Mouse (Mus musculus) retina, postnatal 7 days (tissue): ENCODE data around the gene Cacna2d2.

Experiments
- DNase-seq: peaks from one replicate; pipeline ENCODE4 v3.0.0-alpha.2; 2012; ENCODE audit warnings: low read depth, low spot score

Cacna2d2 gene

DNA sequence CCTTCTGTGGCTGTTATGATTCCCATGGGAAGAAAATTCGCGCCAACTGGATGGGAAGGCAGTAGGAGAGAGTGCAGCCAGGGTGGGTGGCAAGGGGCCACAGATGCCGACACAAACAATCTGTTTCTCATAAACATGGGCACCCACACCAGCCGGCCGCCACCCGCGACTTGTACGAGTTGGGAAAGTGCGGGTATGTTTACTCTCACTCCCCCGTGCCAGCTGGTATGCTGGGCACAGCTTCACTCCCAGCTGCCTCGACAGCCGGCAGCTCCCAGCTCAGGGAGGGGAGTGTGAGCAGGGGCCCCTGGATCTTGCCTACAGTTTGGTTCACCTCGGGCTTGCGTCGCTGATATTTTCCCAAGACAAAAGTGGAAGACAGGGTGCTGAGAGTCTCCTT, 57.3 kb downstream of the Cacna2d2 start:
- no peak for DNase-seq

DNA sequence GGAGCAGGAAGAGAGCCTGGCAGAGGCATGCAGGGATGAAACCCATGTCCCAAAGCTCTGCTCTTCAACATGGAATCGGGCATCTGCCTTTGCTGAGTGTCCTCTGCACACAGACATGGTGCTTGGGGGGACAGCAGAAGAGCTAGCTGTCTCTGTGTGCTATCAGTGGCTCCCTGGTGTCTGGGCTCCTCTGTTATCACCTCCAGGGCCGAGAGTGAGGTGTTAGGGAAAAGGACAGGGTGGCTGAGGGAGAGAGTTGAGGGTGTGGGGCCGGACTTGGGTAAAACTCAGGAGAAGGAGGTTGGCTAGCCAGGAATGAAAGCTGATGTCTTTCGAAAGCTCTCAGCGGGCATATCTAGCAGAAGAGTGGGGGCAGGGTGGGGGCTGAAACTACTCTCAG, 63.5 kb downstream of the Cacna2d2 start:
- no peak for DNase-seq

DNA sequence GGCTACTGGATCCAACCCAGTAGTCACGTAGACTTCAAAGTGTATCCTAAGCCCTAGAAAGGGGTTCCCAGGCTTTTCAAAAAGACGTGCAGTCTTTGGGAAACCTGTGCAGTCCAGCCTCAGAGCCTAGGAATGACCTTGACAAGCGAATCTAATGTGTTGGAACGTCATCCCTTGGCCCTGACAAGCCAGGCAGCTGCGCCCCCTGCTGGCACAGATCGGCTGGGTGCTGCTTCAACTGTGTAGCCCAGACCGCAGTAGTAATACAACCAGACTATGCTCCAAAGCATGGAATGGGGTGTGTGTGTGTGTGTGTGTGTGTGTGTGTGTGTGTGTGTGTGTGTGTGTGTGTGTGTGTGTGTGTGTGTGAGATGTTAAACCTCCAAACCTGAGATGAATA, 64.1 kb downstream of the Cacna2d2 start:
- DNase-seq = peak; percentile 70

DNA sequence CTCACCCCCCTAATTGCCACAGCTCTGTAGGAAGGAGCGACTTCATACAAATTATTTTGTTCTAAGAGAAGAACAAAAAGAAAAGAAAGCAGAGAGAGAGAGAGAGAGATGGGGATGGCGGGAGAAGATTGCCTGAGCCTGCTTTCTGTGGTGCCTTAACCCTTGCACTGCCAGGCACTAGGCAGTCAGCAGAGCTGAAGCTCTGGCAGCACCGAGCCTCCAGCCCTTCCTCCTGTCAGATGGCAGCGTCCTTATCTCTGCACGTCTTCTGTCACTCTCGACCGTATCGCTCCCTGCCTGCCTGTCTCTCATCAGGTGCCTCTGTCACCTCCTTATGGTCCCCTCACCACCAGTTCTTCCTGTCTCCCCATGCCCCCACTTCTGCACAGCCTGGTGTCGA, 64.7 kb downstream of the Cacna2d2 start:
- DNase-seq = no peak

DNA sequence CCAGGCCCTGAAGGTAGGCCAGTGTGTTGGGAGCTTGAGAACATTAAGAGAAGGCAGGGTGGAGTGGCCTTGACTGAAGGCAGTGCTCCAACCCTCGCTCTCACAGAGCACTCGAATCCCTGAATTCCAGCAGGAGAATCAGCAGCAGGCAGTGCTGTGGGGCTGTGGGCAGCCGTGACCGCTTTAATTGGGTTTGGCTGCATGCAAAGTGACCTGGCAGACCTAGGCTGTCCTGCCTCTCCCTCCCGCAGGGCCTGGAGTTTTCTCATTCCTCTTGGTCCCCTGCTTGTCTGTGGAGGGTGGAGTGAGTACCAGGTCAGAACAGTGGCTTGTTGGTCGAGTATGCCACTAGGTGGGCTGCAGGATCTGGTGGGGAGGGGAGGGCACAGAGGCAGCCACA, 66.2 kb downstream of the Cacna2d2 start:
- no peak for DNase-seq

GRCm38 (mm10) chr9:107469213-107469795, 69.9 kb downstream of the Cacna2d2 start:
- no peak for DNase-seq

DNA sequence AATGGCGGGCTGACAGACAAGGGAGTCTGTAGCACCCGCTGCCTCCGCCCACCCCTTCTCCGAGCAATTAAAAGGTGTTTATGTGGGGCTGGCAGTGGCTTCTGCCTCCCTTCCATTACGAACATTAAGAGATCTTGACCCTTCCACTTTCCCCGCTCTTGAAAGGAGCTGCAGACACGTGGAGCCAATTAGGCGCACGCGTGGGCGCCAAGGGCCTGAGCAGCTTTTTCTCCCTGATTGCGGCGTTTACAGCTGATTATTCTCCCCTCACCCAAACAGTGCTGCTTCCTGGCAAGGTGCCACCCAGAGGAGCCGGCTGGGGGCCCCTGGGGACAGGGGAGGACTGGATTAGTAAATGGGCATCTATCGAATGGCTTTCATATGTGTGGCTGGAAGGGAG, 71.0 kb downstream of the Cacna2d2 start:
- DNase-seq = no peak

DNA sequence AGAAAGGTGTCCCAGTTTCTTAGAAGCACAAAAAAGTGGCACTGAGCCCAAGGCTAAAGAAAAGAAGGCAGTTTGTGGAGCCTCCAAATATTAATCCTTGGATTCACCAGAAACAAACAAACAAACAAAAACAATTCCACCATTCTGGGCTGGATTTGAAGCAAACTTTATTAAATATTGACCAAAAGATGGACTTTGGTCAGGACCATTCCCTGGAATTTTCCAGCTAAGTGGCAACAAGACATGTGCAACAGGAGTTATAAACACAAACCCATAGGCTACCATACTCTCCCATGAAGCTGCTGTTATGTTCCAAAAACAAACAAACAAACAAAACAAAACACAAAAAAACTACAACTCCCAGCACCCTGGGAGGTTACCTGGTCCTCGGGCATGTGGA, 74.6 kb downstream of the Cacna2d2 start:
- no peak for DNase-seq

GRCm38 (mm10) chr9:107478979-107479378, 79.6 kb downstream of the Cacna2d2 start:
- DNase-seq = no peak

DNA sequence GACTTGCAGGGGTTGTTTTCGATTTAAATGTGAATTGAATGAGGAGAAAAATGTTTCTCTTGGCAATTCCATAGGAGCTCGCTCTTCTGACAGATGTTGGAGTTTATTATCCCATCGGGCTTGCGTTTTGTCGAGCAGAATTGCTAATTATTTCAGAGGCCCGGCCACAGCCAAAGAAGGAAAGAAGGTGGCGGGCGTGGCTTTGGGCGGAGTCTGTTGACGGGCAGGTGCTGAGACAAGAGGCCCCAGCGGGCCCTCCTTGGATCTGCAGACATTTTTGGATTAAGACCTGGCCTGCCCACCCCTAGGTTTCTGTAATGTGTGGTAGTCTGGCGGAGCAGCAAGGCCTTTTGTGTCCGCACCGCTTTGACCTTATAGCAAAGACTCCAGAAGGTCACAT, 80.2 kb downstream of the Cacna2d2 start:
- no peak for DNase-seq

GRCm38 (mm10) chr9:107480477-107481069, 81.2 kb downstream of the Cacna2d2 start:
- no peak for DNase-seq

GRCm38 (mm10) chr9:107481340-107481739, 81.9 kb downstream of the Cacna2d2 start:
- no peak for DNase-seq

DNA sequence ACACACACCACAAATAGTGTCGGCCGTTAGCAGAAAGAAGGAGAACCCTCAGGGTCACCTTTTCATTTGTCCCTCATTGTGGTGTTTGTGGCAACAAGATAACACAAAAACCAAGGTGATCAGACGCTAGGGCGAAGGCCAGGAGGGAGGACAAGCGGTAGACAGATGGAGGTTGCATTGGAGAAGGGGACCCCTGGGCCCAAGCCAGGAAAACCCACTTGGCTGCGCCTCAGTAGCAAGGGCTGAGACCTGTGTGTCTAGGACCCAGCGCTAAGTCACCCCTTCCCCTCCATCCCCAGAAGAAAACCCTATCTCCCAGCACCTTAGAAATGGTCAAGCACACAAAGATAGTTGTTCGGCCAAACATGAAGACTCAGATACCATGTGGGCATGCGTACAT, 82.6 kb downstream of the Cacna2d2 start:
- no peak for DNase-seq

DNA sequence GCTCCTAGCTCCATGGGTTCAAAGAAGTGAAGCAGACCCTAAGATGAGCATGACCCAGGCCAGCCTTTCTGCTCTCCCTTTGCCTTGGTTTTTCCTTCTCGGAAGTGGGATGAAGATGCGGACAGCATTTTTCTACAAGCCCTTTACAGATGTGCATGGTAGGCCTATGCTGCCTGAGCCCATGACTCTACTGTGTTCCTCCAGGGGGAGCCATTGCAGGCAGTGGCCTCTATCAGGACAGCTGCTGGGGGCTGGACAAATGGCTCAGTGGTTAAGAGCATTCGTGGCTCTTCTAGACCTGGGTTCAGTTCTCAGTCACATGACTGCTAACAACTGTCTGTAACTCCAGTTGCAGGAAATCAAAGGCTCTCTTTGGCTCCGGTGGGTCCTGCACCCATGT, 83.4 kb downstream of the Cacna2d2 start:
- no peak for DNase-seq

- DNase-seq = no peak
Measured at GRCm38 (mm10) chr9:107483714-107484113, 84.3 kb downstream of the Cacna2d2 start.

DNA sequence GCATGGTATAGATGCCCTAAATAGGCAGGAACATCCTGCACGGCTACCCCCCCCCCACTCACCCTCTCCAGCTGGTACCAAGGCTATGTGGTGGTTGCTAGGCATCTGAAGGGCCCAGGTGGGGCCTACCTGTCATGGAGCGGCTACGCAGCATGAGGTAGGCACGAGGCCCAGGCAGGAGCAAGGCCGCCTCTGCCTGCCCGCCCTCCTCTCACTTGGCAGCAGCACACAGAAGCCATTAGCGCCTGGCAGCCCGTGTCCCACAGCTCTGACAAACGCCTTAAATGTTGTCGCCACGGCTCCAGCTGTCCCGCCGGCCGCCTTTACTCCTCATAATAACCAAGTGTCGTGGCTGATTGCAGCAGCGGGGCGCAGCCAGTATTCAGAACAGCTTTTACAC, 84.9 kb downstream of the Cacna2d2 start:
- no peak for DNase-seq

DNA sequence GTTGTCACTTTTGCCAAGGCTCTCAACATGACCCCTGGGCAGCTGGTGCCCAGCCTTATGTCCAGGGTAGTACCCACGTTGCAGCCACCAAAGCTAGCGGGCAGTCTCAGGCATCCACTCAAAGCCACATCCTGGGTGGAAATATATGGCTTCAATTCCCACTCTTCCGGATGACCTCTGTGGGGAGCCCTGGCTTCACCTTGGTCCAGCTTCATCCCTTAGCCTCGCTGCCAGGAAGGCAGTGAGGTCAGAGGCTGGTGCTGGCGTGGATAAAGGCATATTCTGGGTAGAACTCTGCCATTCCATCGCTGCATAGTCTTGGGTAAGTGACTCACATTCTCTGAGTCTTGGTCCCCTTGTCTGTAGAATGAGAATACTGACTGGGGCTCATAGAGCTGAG, 85.4 kb downstream of the Cacna2d2 start:
- no peak for DNase-seq

DNA sequence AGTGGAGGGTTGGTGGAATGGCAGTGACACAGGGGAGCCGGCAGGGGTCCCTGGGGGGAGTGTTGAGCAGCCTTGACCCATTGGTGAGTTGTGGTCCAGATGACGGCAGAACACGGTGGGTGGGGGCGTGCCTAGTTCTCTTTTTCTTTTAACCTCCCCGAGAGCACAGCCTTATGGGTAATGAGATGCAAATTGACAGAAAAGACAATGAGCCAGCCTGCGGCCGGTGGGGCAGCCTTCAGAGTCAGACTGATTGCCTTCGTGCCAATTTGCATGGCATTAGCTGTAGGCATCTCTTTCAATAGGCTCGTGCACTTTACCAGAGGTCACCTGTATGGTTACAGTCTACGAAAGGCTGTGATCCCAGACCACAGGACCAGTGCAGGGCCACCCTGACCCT, 86.7 kb downstream of the Cacna2d2 start:
- DNase-seq = no peak

GRCm38 (mm10) chr9:107486507-107487225, 87.3 kb downstream of the Cacna2d2 start:
- no peak for DNase-seq

GRCm38 (mm10) chr9:107490146-107490545, 90.7 kb downstream of the Cacna2d2 start:
- no peak for DNase-seq

DNA sequence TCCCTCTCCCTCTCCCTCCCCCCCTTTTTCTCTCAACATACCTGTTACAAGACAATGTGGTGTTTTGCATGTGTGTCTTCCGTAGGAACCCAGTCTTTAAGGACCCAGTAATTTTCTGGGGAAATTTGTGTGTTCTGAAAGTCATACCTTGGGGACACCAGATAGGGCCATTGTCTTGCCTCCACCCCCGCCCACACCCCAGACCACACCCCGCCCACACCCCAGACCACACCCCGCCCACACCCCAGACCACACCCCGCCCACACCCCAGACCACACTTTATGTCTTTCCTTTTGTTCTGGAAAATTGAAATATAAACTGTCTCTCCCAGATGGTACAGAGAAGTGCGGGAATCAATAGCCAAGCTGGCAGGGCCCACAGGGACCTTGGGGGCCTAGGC, 91.2 kb downstream of the Cacna2d2 start:
- DNase-seq = no peak

GRCm38 (mm10) chr9:107493511-107493910, 94.1 kb downstream of the Cacna2d2 start:
- DNase-seq = no peak

DNA sequence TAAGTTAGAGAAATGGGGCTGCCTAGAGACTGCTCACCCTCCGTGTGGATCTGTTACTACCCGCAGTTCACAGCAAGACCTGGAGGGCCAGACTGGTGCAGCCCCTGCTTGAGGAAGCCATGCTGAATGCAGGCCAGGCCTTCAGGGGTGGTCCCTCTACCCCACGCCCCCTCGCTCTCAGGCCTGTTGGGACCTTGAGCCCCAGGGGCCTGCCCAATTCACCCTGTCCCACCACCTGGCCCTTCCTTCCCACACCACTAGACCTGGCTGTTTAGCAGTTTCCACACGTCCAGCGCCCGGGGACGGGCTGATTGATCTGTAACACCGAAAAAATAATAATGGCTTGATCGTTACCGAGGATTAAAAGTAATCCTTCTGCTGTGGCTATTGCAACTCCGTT, 94.8 kb downstream of the Cacna2d2 start:
- no peak for DNase-seq
